Mouse (Mus musculus) gastrocnemius, adult 2 months (tissue): ENCODE measurements at regions not wholly inside any gene's neighbourhood (a gene's known extent, or its start where the extent isn't known, plus 50 kb on each side); places are given as distances from the start of the nearest gene placed in this dataset.

Experiments
- DNase-seq: peaks from one replicate; pipeline ENCODE4 v3.0.0; 2022
- H3K27ac ChIP-seq: fragments of 200-600 bp; 2 replicates; pipeline ENCODE4 v1.8.1; 2022; ENCODE audit warnings: mild to moderate bottlenecking
- H3K4me3 ChIP-seq: fragments of 200-600 bp; 2 replicates; pipeline ENCODE4 v1.8.1; 2022; ENCODE audit warnings: mild to moderate bottlenecking, moderate library complexity
- CTCF ChIP-seq: fragments of 200-600 bp; IDR thresholded peaks from 2 replicates; pipeline ENCODE4 v1.8.1; 2022; ENCODE audit warnings: antibody characterized with exemption, mild to moderate bottlenecking, moderate library complexity
- intact Hi-C: fragments of 180-260 bp; cut with DNase I; formaldehyde crosslinking; loops from one replicate; pipeline ENCODE4 v1.15.1; 2025

GRCm38 (mm10) chr9:122614579-122615252 is 132.4 kb upstream of the Topaz1 start:
- intact Hi-C loops = loop anchor here (10.0 kb wide), 1 partner anchor 70 kb away; no protein-coding TSS in a partner anchor
- no peak for TF ChIP-seq CTCF
- Histone ChIP-seq H3K27ac (no peak overlapping the region), H3K4me3 (no peak overlapping the region)
- no peak for DNase-seq

GRCm38 (mm10) chr9:122615351-122615750 is 131.8 kb upstream of the Topaz1 start:
- Histone ChIP-seq H3K27ac (no peak overlapping the region), H3K4me3 (no peak overlapping the region)
- intact Hi-C loops = loop anchor here (10.0 kb wide), 1 partner anchor 69 kb away; no protein-coding TSS in a partner anchor
- peak; percentile 38 for DNase-seq
- peak; percentile 84 for TF ChIP-seq CTCF

GRCm38 (mm10) chr9:122617793-122618192 is 129.4 kb upstream of the Topaz1 start:
- no peak overlapping the region for H3K27ac ChIP-seq
- intact Hi-C loops = loop anchor here (10.0 kb wide), 1 partner anchor 67 kb away; no protein-coding TSS in a partner anchor
- no peak overlapping the region for H3K4me3 ChIP-seq
- no peak for DNase-seq
- TF ChIP-seq CTCF = no peak

DNA sequence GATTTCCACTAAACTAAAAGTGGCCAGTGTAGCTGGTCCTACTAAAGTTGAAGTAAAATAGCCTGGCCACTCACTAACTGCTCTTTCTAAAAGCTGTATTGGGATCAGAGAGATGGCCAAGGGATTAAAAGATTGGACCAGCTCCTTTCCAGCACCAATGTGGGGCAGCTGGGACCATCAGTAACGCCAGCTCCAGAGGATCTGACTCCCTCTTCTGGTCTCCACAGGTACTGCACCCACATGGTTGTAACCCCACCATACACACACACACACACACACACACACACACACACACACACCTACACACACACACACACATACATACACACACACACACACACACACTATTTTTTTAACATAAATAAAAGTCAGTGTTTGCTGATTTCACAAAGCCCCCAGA is 122.1 kb upstream of the Topaz1 start:
- Histone ChIP-seq H3K4me3 (no peak overlapping the region), H3K27ac (no peak overlapping the region)
- intact Hi-C loops = no loop called here
- no peak for TF ChIP-seq CTCF
- DNase-seq = no peak

- no peak overlapping the region for H3K4me3 ChIP-seq
- no peak for TF ChIP-seq CTCF
- DNase-seq = no peak
- intact Hi-C loops = no loop called here
- no peak overlapping the region for H3K27ac ChIP-seq
Observed at GRCm38 (mm10) chr9:122626346-122626745, 120.8 kb upstream of the Topaz1 start.

DNA sequence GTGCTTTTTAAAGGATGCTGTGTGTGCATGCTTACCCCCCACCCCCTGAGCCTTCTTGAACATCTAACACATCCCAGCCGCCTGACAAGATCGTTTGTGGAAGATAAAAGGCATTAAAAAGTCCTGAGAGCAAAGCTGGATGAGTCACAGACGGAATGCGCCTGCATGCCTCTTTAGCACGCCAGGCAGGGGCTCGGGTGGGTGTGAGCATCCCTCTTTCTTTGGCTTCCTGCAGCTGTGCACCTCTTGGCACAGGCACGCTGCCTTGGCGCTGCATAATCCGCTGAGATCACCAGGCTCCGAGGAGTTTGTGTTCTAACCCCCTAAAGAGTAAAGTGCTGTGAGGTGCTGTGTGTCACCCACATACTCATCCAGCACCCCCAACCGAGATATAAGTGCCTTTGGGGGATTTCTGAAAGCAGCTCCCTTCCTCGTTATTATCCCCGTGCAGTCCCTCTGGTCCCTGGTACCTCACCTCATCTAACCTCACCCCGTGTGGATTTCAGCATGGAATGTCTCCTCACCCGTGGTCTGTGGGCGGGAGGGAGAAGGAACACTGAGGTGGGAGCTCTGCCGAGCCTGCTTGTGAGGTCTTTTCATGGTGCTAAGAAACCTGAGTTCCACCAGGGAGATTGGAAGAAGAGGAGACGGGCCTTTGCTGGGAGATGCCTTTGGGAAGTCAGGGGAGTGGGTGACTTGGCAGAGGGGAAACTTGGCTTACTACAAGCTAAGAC is 117.8 kb upstream of the Topaz1 start:
- intact Hi-C loops = no loop called here
- DNase-seq = no peak
- Histone ChIP-seq H3K27ac (no peak overlapping the region), H3K4me3 (no peak overlapping the region)
- TF ChIP-seq CTCF = no peak

DNA sequence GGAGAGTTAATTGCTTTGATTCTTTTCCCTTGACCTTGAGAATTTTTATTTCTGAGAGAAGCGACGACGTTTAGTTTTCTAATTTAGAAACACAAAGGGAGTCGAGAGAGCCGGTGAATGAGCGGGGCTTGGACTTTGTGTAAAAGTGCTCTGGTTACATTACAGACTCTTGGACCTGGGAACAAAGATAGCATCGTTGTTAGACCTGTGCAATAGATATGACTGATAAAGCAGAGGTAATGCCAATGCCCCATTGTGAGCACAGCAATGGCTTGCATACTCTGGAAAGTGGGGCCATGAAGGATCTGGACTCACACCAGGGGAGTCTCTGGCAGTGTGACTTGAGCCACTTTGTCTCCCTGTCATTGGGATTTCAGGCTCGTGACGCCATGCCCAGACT is 115.4 kb upstream of the Topaz1 start:
- Histone ChIP-seq H3K27ac (no peak overlapping the region), H3K4me3 (no peak overlapping the region)
- no peak for DNase-seq
- TF ChIP-seq CTCF = no peak
- intact Hi-C loops = no loop called here

GRCm38 (mm10) chr9:122633484-122633883 is 113.7 kb upstream of the Topaz1 start:
- H3K4me3 ChIP-seq = no peak overlapping the region
- no peak for TF ChIP-seq CTCF
- DNase-seq = no peak
- no peak overlapping the region for H3K27ac ChIP-seq
- intact Hi-C loops = no loop called here

- Histone ChIP-seq H3K27ac (no peak overlapping the region), H3K4me3 (no peak overlapping the region)
- TF ChIP-seq CTCF = no peak
- intact Hi-C loops = no loop called here
- no peak for DNase-seq
Observed at GRCm38 (mm10) chr9:122635138-122635964, 111.8 kb upstream of the Topaz1 start.

DNA sequence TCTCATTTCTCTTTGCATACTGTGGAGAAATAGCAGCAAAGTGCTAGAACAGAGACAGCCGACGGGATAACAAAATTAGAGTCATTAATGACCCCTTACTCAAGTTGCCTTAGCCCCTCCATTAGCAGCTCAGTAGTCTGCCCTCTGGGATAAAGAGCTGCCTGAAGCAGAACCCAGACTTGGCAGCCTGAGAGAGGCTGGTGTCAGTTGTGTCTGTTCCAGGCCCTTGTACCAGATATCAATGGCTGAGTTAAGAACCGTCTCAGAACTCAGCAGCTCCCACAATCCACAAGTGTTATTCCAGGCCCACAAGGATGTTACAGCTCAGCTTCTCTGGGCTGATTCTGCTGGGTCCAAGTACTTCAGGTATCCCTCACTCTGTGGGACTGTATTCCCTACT is 109.6 kb upstream of the Topaz1 start:
- no peak for DNase-seq
- TF ChIP-seq CTCF = no peak
- intact Hi-C loops = no loop called here

GRCm38 (mm10) chr9:122639239-122639638 is 107.9 kb upstream of the Topaz1 start:
- intact Hi-C loops = no loop called here
- no peak for TF ChIP-seq CTCF
- no peak overlapping the region for H3K4me3 ChIP-seq
- DNase-seq = no peak
- H3K27ac ChIP-seq = no peak overlapping the region

More for the DNA sequence above, 109.6 kb upstream of the Topaz1 start:
- H3K27ac ChIP-seq = no peak overlapping the region
- no peak overlapping the region for H3K4me3 ChIP-seq

- intact Hi-C loops = no loop called here
Observed at GRCm38 (mm10) chr9:122642913-122643312, 104.2 kb upstream of the Topaz1 start.

GRCm38 (mm10) chr9:122645569-122645968 is 101.6 kb upstream of the Topaz1 start:
- no peak overlapping the region for H3K27ac ChIP-seq
- DNase-seq = no peak
- intact Hi-C loops = no loop called here

More at GRCm38 (mm10) chr9:122642913-122643312, 104.2 kb upstream of the Topaz1 start:
- H3K27ac ChIP-seq = no peak overlapping the region
- DNase-seq = no peak
- H3K4me3 ChIP-seq = no peak overlapping the region
- TF ChIP-seq CTCF = no peak

More at GRCm38 (mm10) chr9:122645569-122645968, 101.6 kb upstream of the Topaz1 start:
- no peak overlapping the region for H3K4me3 ChIP-seq
- no peak for TF ChIP-seq CTCF
